Mouse (Mus musculus) intestine, postnatal 0 days (tissue): Measurements from ENCODE around the gene Col4a1. TPM values are rescaled to one million over a fixed set of nuclear protein-coding genes. Genes with fewer than 3 reads are reported as not detected.

Source experiments
- ATAC-seq: fragments of 200-750 bp; cut with Nextera tagmentation; 2 replicates; pipeline ENCODE4 v1.8.0; 2017; ENCODE audit warnings: mild to moderate bottlenecking, moderate TSS enrichment, moderate library complexity
- H3K27ac ChIP-seq: fragments of 300-500 bp; sonication (generic); 2 replicates; pipeline ENCODE4 v1.5.1; 2014; ENCODE audit warnings: mild to moderate bottlenecking, low read depth, low read length, moderate library complexity
- H3K27me3 ChIP-seq: fragments of 300-500 bp; sonication (generic); replicated peaks from 2 replicates; pipeline ENCODE4 v1.6.1; 2014; ENCODE audit warnings: low read length, mixed read lengths; ENCODE audit not compliant: control insufficient read depth, insufficient read depth
- H3K36me3 ChIP-seq: fragments of 300-500 bp; sonication (generic); 2 replicates; pipeline ENCODE4 v1.6.1; 2014; ENCODE audit warnings: mild to moderate bottlenecking, moderate library complexity; ENCODE audit not compliant: control insufficient read depth, insufficient read depth
- H3K4me1 ChIP-seq: fragments of 300-500 bp; sonication (generic); replicated peaks from 2 replicates; pipeline ENCODE4 v1.6.1; 2014; ENCODE audit warnings: antibody characterized with exemption, low read length, mixed read lengths; ENCODE audit not compliant: control insufficient read depth, insufficient read depth
- H3K4me2 ChIP-seq: fragments of 300-500 bp; sonication (generic); replicated peaks from 2 replicates; pipeline ENCODE4 v1.6.1; 2014; ENCODE audit warnings: low read depth, mild to moderate bottlenecking, moderate library complexity
- H3K4me3 ChIP-seq: fragments of 300-500 bp; sonication (generic); 2 replicates; pipeline ENCODE4 v1.5.1; 2014; ENCODE audit warnings: low read depth, low read length
- H3K9ac ChIP-seq: fragments of 300-500 bp; sonication (generic); 2 replicates; pipeline ENCODE4 v1.6.1; 2014; ENCODE audit warnings: mild to moderate bottlenecking, low read depth, low read length
- H3K9me3 ChIP-seq: fragments of 300-500 bp; sonication (generic); 2 replicates; pipeline ENCODE4 v1.6.1; 2016; ENCODE audit warnings: mixed run types; ENCODE audit not compliant: control insufficient read depth
- CTCF ChIP-seq: sonication (generic); IDR thresholded peaks from 2 replicates; pipeline ENCODE4 v1.5.1; 2016; ENCODE audit warnings: low read depth, mild to moderate bottlenecking, control low read depth, antibody characterized with exemption, moderate library complexity
- WGBS: fragments of 180-500 bp; shearing (Covaris S2); extraction: QIAGEN DNeasy Blood & Tissue Kit; methylation state at CpG from one replicate; pipeline ENCODE4 v1.1.7; 2014; 5-methylcytosine and 5-hydroxymethylcytosine counted together
- polyA plus RNA-seq: library from polyadenylated mRNA; unstranded; fragments of >200 nt; fragmentation: Nextera tagmentation; extraction: Ambion mirVana; gene quantifications from 2 replicates; pipeline ENCODE4 v1.2.1, GENCODE M21; 2015

Gene Col4a1
- polyA plus RNA-seq, result 84.5 and 85.5 TPM in 2 replicates

GRCm38 (mm10) chr8:11312349-11313175 lies at the start of gene Col4a1, which contains the start of gene Col4a2:
Gene Col4a1 (minus strand): TSS chr8:11312826.
Gene Col4a2 (plus strand): TSS chr8:11312805.
- Histone ChIP-seq H3K36me3 (no peaks in the 10 kb centered on the region), H3K4me3 (peak within 1 kb of the TSS; percentile 60), H3K27me3 (peaks cover 26% of the 10 kb centered on the region), H3K4me1 (no peaks in the 10 kb centered on the region; the same call in 1 of the 2 replicates), H3K4me2 (peak within 1 kb of the TSS; percentile 70), H3K9ac (peak within 1 kb of the TSS; percentile 71), H3K27ac (peak within 1 kb of the TSS; percentile 79), H3K9me3 (no peaks in the 10 kb centered on the region)
- peak; percentile 44 for ATAC-seq
- WGBS, result under 1% methylated on average over 71 of the region's 87 CpGs
- peak; percentile 16 for TF ChIP-seq CTCF

- Histone ChIP-seq H3K36me3 (no peaks in the 10 kb centered on the region), H3K9me3 (no peaks in the 10 kb centered on the region), H3K9ac (no peak overlapping the region), H3K4me3 (no peak overlapping the region), H3K27me3 (no peaks in the 10 kb centered on the region), H3K27ac (no peak overlapping the region), H3K4me2 (no peak overlapping the region), H3K4me1 (no peaks in the 10 kb centered on the region)
- 64% methylated on average over 9 of the region's 9 CpGs for WGBS
- ATAC-seq, result no peak
- TF ChIP-seq CTCF, result no peak
Measured at GRCm38 (mm10) chr8:11361546-11362277, 49.1 kb upstream of the Col4a1 start.

GRCm38 (mm10) chr8:11359846-11360245 lies 47.2 kb upstream of the Col4a1 start:
- TF ChIP-seq CTCF, result no peak
- H3K27me3 ChIP-seq, result no peaks in the 10 kb centered on the region
- 86% methylated on average over 5 of the region's 5 CpGs for WGBS
- no peaks in the 10 kb centered on the region for H3K9me3 ChIP-seq
- H3K4me3 ChIP-seq, result no peak overlapping the region
- ATAC-seq, result no peak
- no peak overlapping the region for H3K9ac ChIP-seq
- no peak overlapping the region for H3K4me2 ChIP-seq
- H3K4me1 ChIP-seq, result no peaks in the 10 kb centered on the region
- H3K27ac ChIP-seq, result no peak overlapping the region
- no peaks in the 10 kb centered on the region for H3K36me3 ChIP-seq

DNA sequence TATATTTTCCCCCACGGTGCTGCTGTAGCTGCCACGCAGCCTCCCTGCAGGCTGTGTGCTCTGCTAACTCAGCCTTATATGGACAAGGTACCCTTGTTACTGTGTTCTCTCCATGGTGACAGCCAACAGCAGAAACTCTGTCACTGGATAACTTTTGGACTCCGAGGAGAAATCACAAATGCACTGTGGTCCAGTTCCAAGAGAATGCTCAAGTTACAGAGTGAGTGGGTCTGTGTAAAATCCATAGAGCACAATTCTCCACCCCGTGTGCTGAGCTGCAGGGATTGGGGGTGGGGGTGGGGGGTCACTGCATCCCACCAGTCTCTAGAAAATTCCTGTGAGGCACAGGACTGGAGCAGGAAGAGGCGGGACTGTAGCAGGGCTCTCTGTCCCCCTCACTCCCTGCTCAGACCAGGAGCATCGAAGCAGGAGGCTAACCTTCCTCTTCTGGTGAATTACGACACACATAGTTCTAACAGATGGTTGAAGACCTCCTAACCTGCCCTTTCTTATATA lies 45.4 kb upstream of the Col4a1 start:
- ATAC-seq, result no peak
- Histone ChIP-seq H3K9me3 (no peaks in the 10 kb centered on the region), H3K4me1 (no peaks in the 10 kb centered on the region), H3K9ac (no peak overlapping the region), H3K27ac (peak overlapping the region; percentile 28; the same call in 1 of the 2 replicates), H3K36me3 (no peaks in the 10 kb centered on the region), H3K27me3 (no peaks in the 10 kb centered on the region), H3K4me2 (no peak overlapping the region), H3K4me3 (no peak overlapping the region)
- WGBS, result 53% methylated on average over 7 of the region's 7 CpGs
- TF ChIP-seq CTCF, result no peak

GRCm38 (mm10) chr8:11356776-11357175 lies 44.1 kb upstream of the Col4a1 start:
- Histone ChIP-seq H3K4me1 (no peaks in the 10 kb centered on the region), H3K27ac (no peak overlapping the region), H3K4me3 (no peak overlapping the region), H3K36me3 (no peaks in the 10 kb centered on the region), H3K9ac (no peak overlapping the region), H3K27me3 (no peaks in the 10 kb centered on the region), H3K4me2 (no peak overlapping the region), H3K9me3 (no peaks in the 10 kb centered on the region)
- no peak for TF ChIP-seq CTCF
- ATAC-seq, result no peak
- WGBS, result 70% methylated on average over 8 of the region's 8 CpGs

- Histone ChIP-seq H3K9me3 (no peaks in the 10 kb centered on the region), H3K9ac (no peak overlapping the region), H3K27me3 (no peaks in the 10 kb centered on the region), H3K36me3 (no peaks in the 10 kb centered on the region), H3K27ac (no peak overlapping the region), H3K4me2 (no peak overlapping the region), H3K4me3 (no peak overlapping the region), H3K4me1 (no peaks in the 10 kb centered on the region)
- ATAC-seq, result no peak
- TF ChIP-seq CTCF, result no peak
- 79% methylated on average over 3 of the region's 3 CpGs for WGBS
Measured at GRCm38 (mm10) chr8:11355900-11356299, 43.3 kb upstream of the Col4a1 start.
